Mouse (Mus musculus) left cerebral cortex, adult 8-10 months (tissue): ENCODE measurements at regions not wholly inside any gene's neighbourhood (a gene's known extent, or its start where the extent isn't known, plus 50 kb on each side); places are given as distances from the start of the nearest gene placed in this dataset.

Experiments
- DNase-seq, 2 experiments: peaks; one replicate each; pipeline ENCODE4 v3.0.0; 2022; ENCODE audit warnings: low spot score in 2 of 2

GRCm38 (mm10) chr10:111740586-111741265 is 231.7 kb upstream of the Krr1 start:
- no peak for DNase-seq

- DNase-seq: no peak
Observed at GRCm38 (mm10) chr10:111741301-111741945, 231.0 kb upstream of the Krr1 start.

GRCm38 (mm10) chr10:111743291-111743690 is 229.2 kb upstream of the Krr1 start:
- no peak for DNase-seq

GRCm38 (mm10) chr10:111745116-111745515 is 227.3 kb upstream of the Krr1 start:
- no peak for DNase-seq

- DNase-seq: no peak
Observed at GRCm38 (mm10) chr10:111746067-111746878, 226.2 kb upstream of the Krr1 start.

GRCm38 (mm10) chr10:111746879-111747477 is 225.5 kb upstream of the Krr1 start:
- DNase-seq: no peak

GRCm38 (mm10) chr10:111748482-111748881 is 224.0 kb upstream of the Krr1 start:
- DNase-seq: no peak

GRCm38 (mm10) chr10:111753646-111754045 is 218.8 kb upstream of the Krr1 start:
- DNase-seq: no peak

GRCm38 (mm10) chr10:111755964-111756363 is 216.5 kb upstream of the Krr1 start:
- DNase-seq: no peak

GRCm38 (mm10) chr10:111756528-111756927 is 215.9 kb upstream of the Krr1 start:
- no peak for DNase-seq

- no peak for DNase-seq
Observed at GRCm38 (mm10) chr10:111757689-111758088, 214.8 kb upstream of the Krr1 start.

GRCm38 (mm10) chr10:111759505-111759904 is 213.0 kb upstream of the Krr1 start:
- no peak for DNase-seq

- no peak for DNase-seq
Observed at GRCm38 (mm10) chr10:111762751-111763528, 209.5 kb upstream of the Krr1 start.

- peak in 1 of 2 experiments; percentile 38 for DNase-seq
Observed at GRCm38 (mm10) chr10:111767011-111767720, 205.3 kb upstream of the Krr1 start.

- no peak for DNase-seq
Observed at GRCm38 (mm10) chr10:111767813-111768455, 204.5 kb upstream of the Krr1 start.

GRCm38 (mm10) chr10:111769486-111770002 is 202.9 kb upstream of the Krr1 start:
- no peak for DNase-seq

GRCm38 (mm10) chr10:111770027-111770426 is 202.4 kb upstream of the Krr1 start:
- DNase-seq: no peak

- DNase-seq: no peak
Observed at GRCm38 (mm10) chr10:111771010-111771409, 201.5 kb upstream of the Krr1 start.

GRCm38 (mm10) chr10:111777559-111777958 is 194.9 kb upstream of the Krr1 start:
- DNase-seq: no peak

GRCm38 (mm10) chr10:111778111-111778510 is 194.4 kb upstream of the Krr1 start:
- no peak for DNase-seq
